Mouse (Mus musculus): ENCODE data around the gene Ncapg2. TPM values are rescaled to one million over a fixed set of nuclear protein-coding genes. Genes with fewer than 3 reads are reported as not detected.

Ncapg2 gene
- polyA plus RNA-seq, 1 experiment from 2014 or later, result 22.7 TPM

DNA sequence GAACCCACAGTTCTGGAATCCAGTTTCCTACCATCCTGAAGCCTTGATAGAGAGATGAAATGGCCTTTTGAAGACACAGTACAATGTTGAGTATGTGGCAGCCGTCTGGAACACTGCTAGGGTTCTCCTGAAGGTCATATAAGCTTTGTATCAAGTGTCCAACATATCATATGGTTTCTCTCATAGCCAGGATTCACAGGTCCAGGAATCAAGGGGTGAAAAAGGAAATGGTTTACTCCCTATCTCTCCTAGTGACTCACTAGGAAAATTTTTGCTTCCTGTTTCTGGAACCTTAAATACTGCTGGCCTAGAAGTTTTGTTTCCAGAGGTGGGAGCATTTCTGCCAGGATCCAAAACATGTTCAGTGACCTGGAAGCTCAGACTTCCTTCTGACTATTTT, 15.3 kb upstream of the Ncapg2 start:
- H3K27ac ChIP-seq (replicated peaks in 1 of 2; ENCODE audit: control insufficient read depth in 1 of 2, insufficient read depth in 1 of 2, low read depth in 2 of 2, low read length in 2 of 2), result peak overlapping the region; percentile 30 to 53; a peak in 3 of 4 replicates
- no peak for ATAC-seq (ENCODE audit: insufficient number of reproducible peaks, insufficient read depth, low FRiP score, low read depth)
- no peak overlapping the region for H3K4me3 ChIP-seq (ENCODE audit: control insufficient read depth in 1 of 2, insufficient read depth in 1 of 2, low read depth in 1 of 2, low read length in 2 of 2)
- no peaks in the 10 kb centered on the region for H3K4me1 ChIP-seq (ENCODE audit: control insufficient read depth in 2 of 2, insufficient read depth in 2 of 2, low read length in 2 of 2)
- no peaks in the 10 kb centered on the region for H3K9me3 ChIP-seq (ENCODE audit: control insufficient read depth, low read length)
- H3K27me3 ChIP-seq (ENCODE audit: control insufficient read depth, insufficient read depth, low read length), result no peaks in the 10 kb centered on the region
- no peaks in the 10 kb centered on the region for H3K36me3 ChIP-seq (ENCODE audit: control insufficient read depth, insufficient read depth, low read length)
- WGBS, result 12% methylated on average over 1 of the region's 1 CpGs
- H3K9ac ChIP-seq (ENCODE audit: low read length), result no peak overlapping the region
- H3K4me2 ChIP-seq (ENCODE audit: low read length), result no peak overlapping the region

GRCm38 (mm10) chr12:116394327-116394726, 10.9 kb upstream of the Ncapg2 start:
- no peak overlapping the region for H3K4me3 ChIP-seq (ENCODE audit: control insufficient read depth in 1 of 2, insufficient read depth in 1 of 2, low read depth in 1 of 2, low read length in 2 of 2)
- 64% methylated on average over 2 of the region's 2 CpGs for WGBS
- H3K9ac ChIP-seq (ENCODE audit: low read length), result no peak overlapping the region
- H3K4me2 ChIP-seq (ENCODE audit: low read length), result no peak overlapping the region
- H3K27ac ChIP-seq (replicated peaks in 1 of 2; ENCODE audit: control insufficient read depth in 1 of 2, insufficient read depth in 1 of 2, low read depth in 2 of 2, low read length in 2 of 2), result no peak overlapping the region
- no peaks in the 10 kb centered on the region for H3K4me1 ChIP-seq (ENCODE audit: control insufficient read depth in 2 of 2, insufficient read depth in 2 of 2, low read length in 2 of 2)
- H3K27me3 ChIP-seq (ENCODE audit: control insufficient read depth, insufficient read depth, low read length), result no peaks in the 10 kb centered on the region
- H3K9me3 ChIP-seq (ENCODE audit: control insufficient read depth, low read length), result no peaks in the 10 kb centered on the region
- ATAC-seq (ENCODE audit: insufficient number of reproducible peaks, insufficient read depth, low FRiP score, low read depth), result no peak
- H3K36me3 ChIP-seq (ENCODE audit: control insufficient read depth, insufficient read depth, low read length), result no peaks in the 10 kb centered on the region

- Histone ChIP-seq H3K9ac (ENCODE audit: low read length) (no peak overlapping the region), H3K27me3 (ENCODE audit: control insufficient read depth, insufficient read depth, low read length) (no peaks in the 10 kb centered on the region), H3K9me3 (ENCODE audit: control insufficient read depth, low read length) (no peaks in the 10 kb centered on the region), H3K36me3 (ENCODE audit: control insufficient read depth, insufficient read depth, low read length) (no peaks in the 10 kb centered on the region), H3K4me3 (ENCODE audit: control insufficient read depth in 1 of 2, insufficient read depth in 1 of 2, low read depth in 1 of 2, low read length in 2 of 2) (no peak overlapping the region), H3K4me1 (ENCODE audit: control insufficient read depth in 2 of 2, insufficient read depth in 2 of 2, low read length in 2 of 2) (no peaks in the 10 kb centered on the region), H3K27ac (replicated peaks in 1 of 2; ENCODE audit: control insufficient read depth in 1 of 2, insufficient read depth in 1 of 2, low read depth in 2 of 2, low read length in 2 of 2) (no peak overlapping the region), H3K4me2 (ENCODE audit: low read length) (no peak overlapping the region)
- WGBS, result 78% methylated on average over 2 of the region's 2 CpGs
- ATAC-seq (ENCODE audit: insufficient number of reproducible peaks, insufficient read depth, low FRiP score, low read depth), result no peak
Observed at GRCm38 (mm10) chr12:116395312-116395711, 9.9 kb upstream of the Ncapg2 start.

DNA sequence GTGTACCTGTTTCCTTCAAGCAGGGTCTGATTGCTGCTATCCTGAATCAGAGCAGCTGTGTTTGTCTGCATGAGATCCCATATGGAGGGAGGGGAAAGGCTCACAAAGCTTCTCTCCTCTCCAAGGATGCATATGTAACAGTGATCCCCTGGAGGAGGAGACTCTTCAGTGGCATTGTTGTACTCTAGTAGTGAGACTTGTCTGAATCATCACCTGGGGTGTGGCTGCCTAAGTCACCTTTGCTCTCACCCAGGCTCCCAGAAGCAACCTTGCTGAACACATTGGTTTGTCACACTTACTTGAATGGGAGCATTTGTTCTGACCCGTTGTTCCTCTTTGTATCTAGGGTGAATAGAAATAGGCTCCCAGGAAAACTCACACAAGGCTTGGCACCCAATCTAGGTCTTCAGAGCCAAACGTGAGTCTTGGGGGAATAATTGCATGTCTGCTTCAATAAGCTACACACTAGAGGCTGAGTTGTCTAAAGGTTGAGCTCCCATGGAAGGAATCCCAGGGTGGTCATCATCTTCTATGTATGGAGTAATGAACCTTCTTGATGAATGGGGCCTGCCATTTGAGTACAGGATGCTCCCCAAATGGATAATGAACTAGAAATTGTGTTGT, 9.0 kb upstream of the Ncapg2 start:
- H3K27me3 ChIP-seq (ENCODE audit: control insufficient read depth, insufficient read depth, low read length), result no peaks in the 10 kb centered on the region
- H3K36me3 ChIP-seq (ENCODE audit: control insufficient read depth, insufficient read depth, low read length), result no peaks in the 10 kb centered on the region
- H3K9ac ChIP-seq (ENCODE audit: low read length), result no peak overlapping the region
- H3K4me2 ChIP-seq (ENCODE audit: low read length), result no peak overlapping the region
- H3K4me1 ChIP-seq (ENCODE audit: control insufficient read depth in 2 of 2, insufficient read depth in 2 of 2, low read length in 2 of 2), result no peaks in the 10 kb centered on the region
- ATAC-seq (ENCODE audit: insufficient number of reproducible peaks, insufficient read depth, low FRiP score, low read depth), result no peak
- H3K27ac ChIP-seq (replicated peaks in 1 of 2; ENCODE audit: control insufficient read depth in 1 of 2, insufficient read depth in 1 of 2, low read depth in 2 of 2, low read length in 2 of 2), result no peak overlapping the region
- no peak overlapping the region for H3K4me3 ChIP-seq (ENCODE audit: control insufficient read depth in 1 of 2, insufficient read depth in 1 of 2, low read depth in 1 of 2, low read length in 2 of 2)
- no peaks in the 10 kb centered on the region for H3K9me3 ChIP-seq (ENCODE audit: control insufficient read depth, low read length)
- 77% methylated on average over 2 of the region's 2 CpGs for WGBS

- peak overlapping the region; percentile 71 to 77; a peak in 3 of 4 replicates for H3K4me3 ChIP-seq (ENCODE audit: control insufficient read depth in 1 of 2, insufficient read depth in 1 of 2, low read depth in 1 of 2, low read length in 2 of 2)
- H3K36me3 ChIP-seq (ENCODE audit: control insufficient read depth, insufficient read depth, low read length), result peaks cover 18% of the 10 kb centered on the region
- peak overlapping the region; percentile 95 for H3K4me2 ChIP-seq (ENCODE audit: low read length)
- 92% methylated on average over 18 of the region's 18 CpGs for WGBS
- H3K9ac ChIP-seq (ENCODE audit: low read length), result peak overlapping the region; percentile 49; the same call in 1 of the 2 replicates
- H3K27me3 ChIP-seq (ENCODE audit: control insufficient read depth, insufficient read depth, low read length), result no peaks in the 10 kb centered on the region
- peaks cover 0 to 9% of the 10 kb centered on the region in 2 experiments; a peak in 1 of 4 replicates for H3K4me1 ChIP-seq (ENCODE audit: control insufficient read depth in 2 of 2, insufficient read depth in 2 of 2, low read length in 2 of 2)
- no peak for ATAC-seq (ENCODE audit: insufficient number of reproducible peaks, insufficient read depth, low FRiP score, low read depth)
- peaks cover 7% of the 10 kb centered on the region for H3K9me3 ChIP-seq (ENCODE audit: control insufficient read depth, low read length)
- no peak overlapping the region for H3K27ac ChIP-seq (replicated peaks in 1 of 2; ENCODE audit: control insufficient read depth in 1 of 2, insufficient read depth in 1 of 2, low read depth in 2 of 2, low read length in 2 of 2)
Observed at GRCm38 (mm10) chr12:116404012-116404679, 1.1 kb upstream of the Ncapg2 start.

- peak overlapping the region; percentile 71 to 77 for H3K4me3 ChIP-seq (ENCODE audit: control insufficient read depth in 1 of 2, insufficient read depth in 1 of 2, low read depth in 1 of 2, low read length in 2 of 2)
- H3K36me3 ChIP-seq (ENCODE audit: control insufficient read depth, insufficient read depth, low read length), result peaks cover 29% of the 10 kb centered on the region
- peak overlapping the region; percentile 82 for H3K9ac ChIP-seq (ENCODE audit: low read length)
- peaks cover 0 to 9% of the 10 kb centered on the region in 2 experiments; a peak in 1 of 4 replicates for H3K4me1 ChIP-seq (ENCODE audit: control insufficient read depth in 2 of 2, insufficient read depth in 2 of 2, low read length in 2 of 2)
- H3K4me2 ChIP-seq (ENCODE audit: low read length), result peak overlapping the region; percentile 95
- H3K9me3 ChIP-seq (ENCODE audit: control insufficient read depth, low read length), result peaks cover 7% of the 10 kb centered on the region
- no peak overlapping the region for H3K27ac ChIP-seq (replicated peaks in 1 of 2; ENCODE audit: control insufficient read depth in 1 of 2, insufficient read depth in 1 of 2, low read depth in 2 of 2, low read length in 2 of 2)
- WGBS, result 11% methylated on average over 8 of the region's 8 CpGs
- no peak for ATAC-seq (ENCODE audit: insufficient number of reproducible peaks, insufficient read depth, low FRiP score, low read depth)
- no peaks in the 10 kb centered on the region for H3K27me3 ChIP-seq (ENCODE audit: control insufficient read depth, insufficient read depth, low read length)
Observed at GRCm38 (mm10) chr12:116405836-116406155, 594 bp downstream of the Ncapg2 start.

DNA sequence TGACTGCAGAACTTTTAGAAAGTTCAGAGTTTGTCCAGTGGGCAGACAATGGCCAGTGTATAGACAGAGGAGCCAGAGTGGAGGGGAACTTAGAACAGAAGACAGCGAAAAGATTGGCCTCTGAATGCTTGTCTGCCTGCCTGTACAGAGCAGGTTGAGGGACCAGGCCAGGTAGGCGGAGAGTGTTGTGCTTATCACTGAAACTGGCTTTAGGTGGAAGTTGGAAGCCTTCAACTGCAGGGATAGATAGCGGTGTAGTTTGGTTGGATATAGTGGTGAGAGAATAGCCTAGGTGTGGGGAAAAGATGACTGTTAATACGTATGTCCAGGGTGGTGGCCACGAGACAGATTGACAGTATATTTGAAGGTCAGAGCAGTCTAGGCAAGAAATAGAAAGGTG, 2.7 kb downstream of the Ncapg2 start:
- Histone ChIP-seq H3K4me2 (ENCODE audit: low read length) (no peak overlapping the region), H3K4me3 (ENCODE audit: control insufficient read depth in 1 of 2, insufficient read depth in 1 of 2, low read depth in 1 of 2, low read length in 2 of 2) (no peak overlapping the region), H3K27ac (replicated peaks in 1 of 2; ENCODE audit: control insufficient read depth in 1 of 2, insufficient read depth in 1 of 2, low read depth in 2 of 2, low read length in 2 of 2) (no peak overlapping the region), H3K4me1 (ENCODE audit: control insufficient read depth in 2 of 2, insufficient read depth in 2 of 2, low read length in 2 of 2) (peaks cover 0 to 9% of the 10 kb centered on the region in 2 experiments; a peak in 1 of 4 replicates), H3K27me3 (ENCODE audit: control insufficient read depth, insufficient read depth, low read length) (no peaks in the 10 kb centered on the region), H3K9ac (ENCODE audit: low read length) (no peak overlapping the region), H3K9me3 (ENCODE audit: control insufficient read depth, low read length) (peaks cover 7% of the 10 kb centered on the region), H3K36me3 (ENCODE audit: control insufficient read depth, insufficient read depth, low read length) (peaks cover 38% of the 10 kb centered on the region)
- 94% methylated on average over 5 of the region's 5 CpGs for WGBS
- ATAC-seq (ENCODE audit: insufficient number of reproducible peaks, insufficient read depth, low FRiP score, low read depth), result no peak

Measured in heart, embryonic 14.5 days (tissue).